Mouse (Mus musculus) left cerebral cortex, postnatal 25 days (tissue): ENCODE data around the gene Usp29. TPM values are rescaled to one million over a fixed set of nuclear protein-coding genes. Genes with fewer than 3 reads are reported as not detected.

ENCODE experiments used
- DNase-seq, 2 experiments: peaks; one replicate each; pipeline ENCODE4 v3.0.0; 2022; ENCODE audit warnings: low spot score in 2 of 2, mixed read lengths in 1 of 2
- intact Hi-C: fragments of 180-260 bp; cut with DNase I; formaldehyde crosslinking; loops from one replicate; pipeline ENCODE4 v1.15.1; 2025
- total RNA-seq, 2 experiments: library from RNA; stranded (reverse); gene quantifications; 2 replicates each; pipeline ENCODE4 v1.2.3; 2021

Gene Usp29
- total RNA-seq, 2 experiments from 2014 or later = 41.2 to 43.8 TPM

DNA sequence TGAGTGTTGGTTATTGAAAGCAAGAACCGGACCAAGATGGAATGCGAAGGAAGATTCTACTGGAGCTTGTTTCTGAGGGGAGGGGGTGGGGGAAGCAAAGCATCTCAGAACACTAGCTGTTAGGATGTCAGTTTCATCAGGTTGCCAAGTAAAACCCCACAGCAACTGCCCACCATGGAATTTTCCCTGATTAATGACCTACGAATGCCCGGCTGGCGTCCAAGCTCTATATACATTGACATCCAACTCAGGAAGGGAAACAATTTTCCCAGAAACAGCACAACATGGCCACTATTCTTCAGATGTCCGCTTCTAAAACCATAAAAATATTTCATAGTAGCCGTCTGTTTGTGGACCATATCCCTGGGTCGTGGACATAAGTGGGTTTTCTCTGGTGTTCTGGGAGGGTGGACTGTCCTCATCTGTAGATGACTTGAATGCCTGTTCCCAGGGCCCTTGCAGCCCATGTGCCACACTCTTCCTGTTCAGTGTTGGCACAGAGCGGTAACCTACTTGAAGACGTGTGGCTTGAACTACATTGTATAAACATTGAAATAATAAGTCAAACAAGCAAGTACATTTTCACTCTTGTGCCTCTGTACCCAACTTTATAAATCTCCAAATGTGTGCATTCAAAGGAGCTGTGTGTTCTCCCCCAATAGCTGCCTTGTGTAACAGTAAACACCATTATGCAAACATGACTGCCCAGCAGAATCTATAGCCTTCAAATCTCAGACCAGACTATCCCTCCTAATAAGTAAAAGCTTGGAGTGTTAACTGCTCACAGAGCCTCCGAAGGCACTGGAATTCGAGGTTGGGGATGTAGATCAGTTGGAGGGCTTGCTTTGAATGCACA is 70.4 kb downstream of the Usp29 start:
- intact Hi-C loops = no loop called here
- no peak for DNase-seq

DNA sequence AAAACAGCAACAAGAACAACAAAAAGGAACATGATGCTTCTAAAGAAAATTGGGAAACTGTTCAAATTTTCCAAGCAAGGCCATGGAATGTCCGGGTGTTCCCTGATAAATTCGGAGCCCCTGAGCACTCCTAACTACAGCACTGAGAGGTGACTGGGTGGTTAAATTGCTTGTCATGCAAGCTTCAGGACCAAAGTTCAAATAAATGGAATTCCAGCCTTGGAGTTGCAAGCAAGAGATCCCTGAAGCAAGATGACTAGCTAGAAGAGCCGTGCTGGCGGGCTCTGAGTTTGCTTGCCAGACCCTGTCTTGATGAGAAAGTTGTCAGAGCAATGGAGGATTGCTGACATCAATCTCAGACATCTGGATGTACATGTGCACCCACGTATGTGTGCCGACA is 71.3 kb downstream of the Usp29 start:
- intact Hi-C loops = no loop called here
- no peak for DNase-seq

DNA sequence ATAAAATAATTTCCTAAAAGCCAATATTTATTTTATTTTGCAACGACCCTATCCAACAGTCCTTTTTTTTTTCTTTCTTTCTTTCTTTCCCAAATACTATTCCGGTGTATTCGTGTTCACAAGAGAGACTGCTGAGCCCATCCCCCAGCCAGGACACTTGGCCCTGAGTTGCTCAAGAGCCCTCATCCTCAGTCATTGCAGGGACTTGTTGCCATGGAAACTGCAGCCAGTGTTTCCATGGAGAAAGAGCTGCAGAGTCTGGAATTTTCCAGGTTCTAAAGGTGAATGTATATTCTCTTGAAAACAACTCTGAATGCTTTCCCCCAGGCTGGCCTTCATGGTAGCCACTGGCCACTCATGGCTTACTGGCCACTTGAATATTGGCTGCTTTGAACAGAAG is 80.2 kb downstream of the Usp29 start:
- intact Hi-C loops = no loop called here
- peak; percentile 59 to 73 for DNase-seq

DNA sequence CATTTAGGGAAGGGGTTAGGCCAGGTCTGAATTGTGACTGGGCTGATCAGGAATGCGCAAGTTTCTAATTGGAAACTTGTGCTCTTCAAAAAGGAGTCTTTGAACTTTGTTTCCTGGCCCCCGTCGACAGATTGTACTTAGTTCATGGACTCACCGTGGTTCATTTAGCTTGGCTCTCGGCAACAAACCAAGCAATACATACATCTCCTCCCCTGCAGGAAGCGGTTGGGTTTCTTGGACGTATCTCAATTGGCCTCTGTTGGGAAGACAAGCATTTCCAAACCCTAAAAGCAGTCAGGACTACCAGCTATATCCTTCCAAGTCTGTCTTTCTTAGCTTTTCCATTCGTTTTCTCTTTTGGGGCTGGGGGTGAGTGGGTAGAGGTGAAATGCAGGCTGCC is 84.6 kb downstream of the Usp29 start:
- DNase-seq = no peak
- intact Hi-C loops = no loop called here

DNA sequence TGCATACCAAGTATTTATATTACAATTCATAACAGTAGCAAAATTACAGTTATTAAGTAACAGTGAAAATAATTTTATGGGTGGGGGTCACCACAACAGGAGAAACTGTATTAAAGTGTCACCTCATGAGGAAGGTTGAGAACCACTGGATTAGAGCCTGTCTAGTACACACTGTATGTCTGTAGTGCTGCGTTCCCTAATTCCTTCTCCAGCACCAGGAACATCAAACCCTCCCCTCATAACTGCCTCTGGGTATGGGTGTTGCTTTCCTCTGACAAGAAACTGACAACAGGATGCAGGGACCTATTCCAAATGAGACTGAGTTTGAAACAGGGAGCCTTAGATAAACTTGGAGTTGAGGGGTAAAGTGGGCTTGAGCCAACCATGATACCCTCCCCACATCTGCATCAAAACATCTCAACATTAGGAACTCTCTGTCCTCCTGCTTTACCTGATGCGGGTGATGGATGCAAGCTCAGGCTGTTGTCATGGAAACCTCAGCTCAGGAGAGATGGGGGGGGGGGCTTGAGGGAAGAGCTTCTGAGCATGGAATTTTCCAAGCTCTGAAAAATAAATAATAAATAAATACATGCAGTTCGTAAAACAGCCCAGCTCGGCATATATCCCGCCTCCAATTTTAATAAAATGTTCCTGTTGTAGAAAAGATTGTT is 86.5 kb downstream of the Usp29 start:
- DNase-seq = no peak
- intact Hi-C loops = no loop called here

DNA sequence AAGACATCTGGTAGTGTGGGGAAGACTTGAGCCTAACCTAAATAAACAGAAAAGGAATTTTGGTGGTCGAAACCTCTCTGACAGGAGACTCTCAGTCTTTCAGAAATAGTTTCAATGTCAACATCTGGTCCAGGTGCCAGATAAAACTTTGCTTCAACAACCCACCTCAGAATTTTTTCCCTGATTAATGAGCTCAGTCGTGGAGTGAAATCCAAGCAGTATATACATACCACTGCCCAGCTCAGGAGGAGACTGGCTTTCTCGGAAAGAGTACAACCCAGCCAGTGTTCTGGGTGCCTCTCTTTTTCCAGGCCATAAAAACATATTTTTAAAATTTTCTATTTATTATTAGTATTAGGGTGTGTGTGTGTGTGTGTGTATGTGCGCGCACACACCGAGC is 89.9 kb downstream of the Usp29 start:
- DNase-seq = no peak
- intact Hi-C loops = no loop called here

DNA sequence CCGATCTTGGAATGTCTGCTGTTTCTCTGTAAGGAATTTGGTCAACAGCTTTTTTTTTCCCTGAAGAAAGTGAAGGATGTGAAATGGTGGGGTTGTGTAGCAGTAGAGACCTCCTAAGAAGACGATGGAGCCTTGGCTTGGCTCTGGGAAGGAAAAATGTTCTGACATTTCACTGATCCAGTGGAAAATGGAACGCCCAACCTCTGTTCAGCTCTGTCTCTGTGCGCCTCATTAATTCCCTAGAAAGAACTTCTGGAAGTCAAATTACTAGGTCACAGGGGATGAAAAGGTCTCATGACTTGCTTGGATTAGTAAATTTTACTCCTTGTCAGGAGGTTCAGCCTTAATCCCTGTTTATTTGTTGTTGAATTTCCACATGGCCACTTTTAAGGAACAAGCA is 92.3 kb downstream of the Usp29 start:
- no peak for DNase-seq
- intact Hi-C loops = no loop called here

DNA sequence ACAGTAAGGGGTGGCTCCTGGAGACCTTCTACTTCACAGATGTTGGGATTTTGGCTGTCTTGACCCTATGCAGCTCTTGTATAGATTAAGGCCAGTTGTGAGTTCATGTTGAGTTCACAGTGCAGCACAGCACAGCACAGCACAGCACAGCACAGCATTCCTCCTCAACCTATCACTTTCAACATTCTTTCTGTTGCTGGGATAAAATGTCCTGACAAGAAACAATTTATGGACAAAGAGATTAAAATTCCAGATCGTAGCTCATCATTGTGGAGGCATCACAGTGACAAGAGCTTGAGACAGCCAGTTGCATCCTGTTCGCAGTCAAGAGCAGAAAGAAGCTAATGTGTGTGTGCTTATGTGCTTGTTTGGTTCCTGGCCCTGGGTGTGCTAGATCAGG is 93.3 kb downstream of the Usp29 start:
- intact Hi-C loops = no loop called here
- DNase-seq = no peak

DNA sequence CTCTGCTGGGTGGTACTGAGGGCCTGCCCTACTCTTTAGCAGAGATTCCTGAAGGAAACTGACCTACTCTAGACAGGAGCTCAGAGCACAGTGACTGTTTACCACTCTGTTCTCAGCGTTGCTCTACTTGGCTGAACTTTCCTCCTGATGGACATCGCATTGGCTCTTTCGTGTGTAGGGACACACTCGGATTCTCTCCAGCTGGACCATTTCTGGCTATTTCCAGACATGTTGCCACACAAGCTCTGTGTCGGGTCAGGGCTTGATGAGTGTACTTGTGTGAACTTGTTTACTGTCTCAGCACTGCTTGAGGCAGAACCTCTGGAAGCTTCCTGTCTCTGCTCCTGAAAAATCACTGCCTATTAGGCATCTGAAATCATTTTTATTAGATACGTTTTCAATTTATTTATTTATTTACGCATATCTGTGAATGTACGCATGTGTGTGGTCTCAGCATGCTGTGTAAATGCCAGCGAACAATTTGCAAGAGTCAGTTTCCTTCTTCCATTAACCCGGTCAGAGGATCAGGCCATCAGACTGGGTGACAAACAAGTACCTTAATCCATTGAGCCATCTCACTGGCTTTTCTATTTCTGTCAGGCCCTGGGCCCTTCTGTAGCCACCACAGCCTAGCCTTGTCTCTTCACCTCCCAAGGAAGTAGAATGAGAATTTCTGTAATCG is 95.7 kb downstream of the Usp29 start:
- intact Hi-C loops = no loop called here

DNA sequence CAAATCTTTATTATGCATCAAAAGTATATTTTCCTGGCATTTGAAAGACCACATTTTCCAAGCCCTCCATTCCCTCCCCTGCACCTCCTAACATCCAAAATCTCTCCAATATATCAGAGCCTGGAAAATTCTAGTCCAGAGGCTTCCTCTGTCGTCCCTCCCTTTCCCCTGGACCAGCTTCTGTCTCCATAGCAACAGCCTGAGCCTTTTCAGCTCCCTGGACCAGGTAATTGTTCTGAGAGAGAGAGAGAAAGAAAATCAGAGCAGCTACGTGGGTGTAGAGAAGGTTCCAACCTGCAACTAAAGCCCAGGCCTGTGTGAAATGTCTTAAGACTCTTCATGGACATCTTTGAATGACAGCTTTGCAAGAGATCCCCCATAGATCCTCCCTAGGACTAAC is 98.8 kb downstream of the Usp29 start:
- intact Hi-C loops = no loop called here
- peak; percentile 14 to 25 for DNase-seq

More for the DNA sequence above, 95.7 kb downstream of the Usp29 start:
- no peak for DNase-seq

DNA sequence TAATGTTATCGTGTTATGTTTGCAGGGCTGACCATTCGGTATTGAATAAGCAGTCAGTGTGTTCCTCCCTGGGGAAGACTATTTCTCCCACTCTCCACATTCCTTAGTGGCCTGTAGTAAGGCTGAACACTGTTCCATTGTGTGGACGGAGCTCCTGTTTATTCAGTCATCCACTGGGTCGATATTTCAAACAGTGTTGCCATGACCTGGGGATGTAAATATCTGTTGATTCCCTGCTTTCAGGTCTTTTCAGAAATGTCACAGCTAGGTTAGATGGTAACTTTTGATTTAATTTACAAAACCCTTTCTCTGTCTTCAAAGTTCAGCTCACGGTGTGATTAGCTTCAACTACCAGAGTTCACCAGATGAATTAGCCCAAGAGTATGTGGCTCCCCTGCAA is 104.6 kb downstream of the Usp29 start:
- intact Hi-C loops = no loop called here
- DNase-seq = no peak

DNA sequence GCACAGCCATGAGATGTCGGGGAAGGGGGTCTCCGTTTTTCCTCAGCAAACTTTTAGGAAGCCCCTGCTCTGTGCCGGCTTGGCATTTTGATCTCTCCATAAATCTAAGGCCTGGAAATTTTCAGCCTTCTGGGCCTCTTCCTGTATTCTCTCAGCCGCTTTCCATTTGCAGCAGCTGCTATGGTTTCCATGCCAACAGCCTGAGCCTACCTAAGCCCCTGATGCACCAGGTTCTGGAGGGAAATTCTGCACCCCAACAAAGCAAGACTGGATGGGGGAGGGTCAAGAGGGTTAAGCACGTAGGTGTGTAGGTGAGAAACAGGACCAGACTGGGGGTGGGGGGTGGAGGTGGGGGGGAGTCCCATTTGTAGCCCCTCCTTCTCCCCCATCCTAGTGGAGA is 105.0 kb downstream of the Usp29 start:
- DNase-seq = peak in 1 of 2 experiments; percentile 15
- intact Hi-C loops = no loop called here

DNA sequence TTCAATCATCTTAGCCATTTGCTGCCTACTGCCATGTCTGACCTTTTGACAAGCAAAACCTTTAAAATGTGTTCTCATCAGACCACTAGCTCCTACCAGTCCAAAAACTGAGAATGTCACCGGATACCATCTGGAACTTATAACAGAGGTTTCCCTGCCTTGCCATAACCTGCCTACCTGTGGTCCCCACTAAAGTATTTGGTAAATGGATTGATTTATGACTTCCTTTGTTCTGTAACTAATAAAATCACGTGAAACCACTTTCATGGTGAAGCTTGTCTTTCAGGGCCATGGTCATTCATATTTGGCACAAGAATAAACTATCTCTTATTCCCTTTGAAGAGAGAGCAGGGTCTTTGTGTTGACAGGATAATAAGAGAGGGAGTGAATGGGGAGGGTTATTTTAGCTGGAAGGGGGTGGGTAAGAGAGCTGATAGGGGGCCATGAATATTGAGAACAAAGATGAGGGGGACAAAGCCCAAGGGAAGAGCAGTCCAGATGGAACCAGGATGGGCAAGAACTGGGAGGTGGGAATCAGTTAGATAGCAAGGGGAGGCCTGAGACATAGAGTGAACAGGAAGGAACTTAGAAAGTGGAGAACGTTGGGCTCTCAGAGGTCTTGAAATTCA is 107.0 kb downstream of the Usp29 start:
- intact Hi-C loops = no loop called here
- DNase-seq = no peak

DNA sequence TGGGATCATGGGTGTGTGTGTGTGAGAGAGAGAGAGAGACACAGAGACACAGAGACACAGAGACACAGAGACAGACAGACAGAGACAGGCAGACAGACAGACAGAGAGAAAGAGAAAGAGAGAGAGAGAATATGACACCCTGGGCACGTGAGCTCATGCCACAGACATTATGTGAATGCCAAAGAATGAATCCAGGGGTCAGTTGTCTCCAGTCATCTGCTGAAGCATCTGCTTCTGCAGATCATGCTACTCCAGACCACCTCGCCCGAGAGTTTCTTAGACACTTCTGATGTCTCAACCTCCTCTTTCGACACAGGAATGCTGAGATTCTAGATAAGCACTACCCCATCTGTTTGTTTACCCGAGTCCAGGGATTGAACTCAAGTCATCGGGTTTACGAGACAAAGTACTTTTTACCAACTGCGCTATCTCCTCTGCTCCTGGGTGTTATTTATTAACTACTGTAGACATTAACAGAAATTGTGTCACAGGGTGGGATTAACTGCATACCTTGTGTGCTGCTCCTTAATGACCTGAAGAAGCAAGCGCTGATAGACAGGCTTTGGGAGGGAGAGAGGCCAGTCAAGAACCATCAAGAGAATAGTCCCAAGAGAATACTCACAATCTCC is 107.7 kb downstream of the Usp29 start:
- DNase-seq = no peak
- intact Hi-C loops = no loop called here

DNA sequence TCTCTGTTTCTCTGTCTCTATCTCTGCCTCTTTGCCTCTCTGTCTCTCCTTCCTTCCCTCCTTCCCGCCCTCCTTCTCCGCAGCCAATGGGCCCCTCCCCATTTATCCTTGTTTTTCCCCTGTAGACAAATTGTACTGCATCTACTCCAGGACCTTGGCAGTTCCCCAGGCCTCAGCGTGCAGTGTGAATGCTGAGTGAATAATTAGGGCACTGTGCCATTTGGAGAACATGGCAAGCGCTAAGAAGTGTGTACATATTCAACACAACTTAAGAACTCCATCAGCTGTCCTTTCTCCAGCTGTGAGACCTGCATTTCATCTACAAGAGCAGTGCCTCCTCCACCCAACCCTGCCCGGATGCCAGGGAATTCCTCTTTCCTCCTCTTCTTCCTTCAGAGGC is 110.5 kb downstream of the Usp29 start:
- DNase-seq = peak; percentile 31 to 41
- intact Hi-C loops = no loop called here

DNA sequence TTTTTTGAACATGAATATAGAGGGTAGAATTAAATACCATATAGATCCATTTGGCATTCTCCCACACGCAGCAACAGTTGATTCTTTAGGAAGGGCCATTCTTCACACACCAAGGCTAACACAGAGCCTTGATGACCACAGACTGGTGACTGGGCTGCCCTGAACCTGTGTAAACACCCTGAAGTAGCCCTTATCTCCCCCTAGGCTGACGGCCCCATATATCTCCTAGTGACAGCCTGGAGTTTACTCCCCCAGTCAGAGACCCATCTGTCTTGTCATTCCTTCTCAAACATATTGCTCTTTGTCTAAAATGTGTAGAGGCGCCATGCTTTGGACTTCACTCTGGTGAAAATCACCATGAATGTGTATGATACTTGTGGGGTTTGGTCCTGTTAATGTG is 119.1 kb downstream of the Usp29 start:
- intact Hi-C loops = no loop called here
- DNase-seq = no peak

DNA sequence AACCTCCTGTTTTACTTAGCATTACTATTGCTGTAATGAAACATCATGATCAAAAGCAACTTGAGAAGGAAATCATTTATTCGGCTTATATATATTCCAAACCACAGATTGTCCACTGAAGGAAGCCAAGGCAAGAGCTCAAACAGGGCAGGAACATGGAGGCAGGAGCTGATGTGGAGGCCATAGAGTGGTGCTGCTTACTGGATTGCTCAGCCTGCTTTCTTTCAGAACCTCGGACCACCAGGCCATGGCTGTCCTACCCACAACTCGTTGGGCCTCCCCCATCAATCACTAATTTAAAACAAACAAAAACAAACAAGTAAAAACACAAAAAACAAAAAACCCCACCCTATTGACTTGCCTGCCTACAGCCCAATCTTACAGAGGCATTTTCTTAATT is 119.9 kb downstream of the Usp29 start:
- intact Hi-C loops = no loop called here
- DNase-seq = no peak

DNA sequence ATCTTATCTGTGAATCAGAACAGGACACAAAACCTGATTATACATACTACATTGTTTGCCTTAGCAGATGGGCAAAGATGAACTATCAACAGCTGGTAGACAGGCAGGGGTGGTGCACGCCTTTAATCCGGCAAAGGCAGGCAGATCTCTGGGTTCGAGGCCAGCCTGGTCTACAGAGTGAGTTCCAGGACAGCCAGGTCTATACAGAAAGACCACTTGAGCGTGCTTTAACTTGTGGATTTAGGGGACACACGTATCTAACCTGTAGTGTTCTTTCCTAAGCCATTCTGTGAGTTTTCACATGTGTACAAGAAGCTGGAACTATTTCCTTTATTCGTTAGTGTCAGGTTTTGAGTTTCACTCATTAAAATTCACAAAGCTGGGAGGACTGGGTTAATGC is 120.9 kb downstream of the Usp29 start:
- intact Hi-C loops = no loop called here
- no peak for DNase-seq

DNA sequence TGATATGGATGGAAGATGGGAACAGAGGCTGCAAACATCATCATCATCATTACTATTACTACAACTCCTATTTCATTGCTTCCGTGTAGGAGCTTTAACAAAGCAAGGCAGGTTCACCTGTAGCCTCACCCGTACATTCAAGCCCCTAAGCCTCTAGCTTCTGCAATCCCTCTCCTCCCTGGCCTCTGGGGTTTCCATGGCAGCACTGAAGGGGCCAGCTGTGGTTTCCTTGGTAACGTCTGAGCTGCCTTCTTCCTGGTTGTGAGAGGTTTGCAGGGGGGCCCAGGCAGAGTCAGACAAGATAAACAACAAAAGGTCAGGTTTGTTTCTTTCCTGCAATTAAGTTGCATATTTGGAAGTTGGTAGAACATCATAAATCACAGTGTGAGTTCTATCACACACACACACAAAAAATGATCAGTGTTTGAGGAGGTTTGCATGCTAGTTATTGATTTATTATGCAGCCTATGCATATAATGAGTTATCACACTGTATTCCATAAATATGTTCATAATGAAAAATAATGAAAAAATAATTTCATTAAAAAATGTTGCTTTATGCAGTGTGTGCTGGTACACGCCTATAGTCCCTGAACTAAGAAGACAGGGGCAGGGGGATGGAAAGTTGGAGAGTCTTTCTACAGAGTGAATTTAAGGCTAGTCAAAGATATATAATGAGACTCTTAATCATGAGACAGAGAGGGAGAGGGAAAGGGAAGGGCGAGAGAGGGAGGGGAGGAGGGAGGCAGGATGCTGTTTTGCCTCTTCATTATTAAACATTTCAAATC is 121.5 kb downstream of the Usp29 start:
- DNase-seq = no peak
- intact Hi-C loops = no loop called here
